Mouse (Mus musculus) bone marrow, adult 2 months (tissue): ENCODE data around the gene Maml3. TPM values are rescaled to one million over a fixed set of nuclear protein-coding genes. Genes with fewer than 3 reads are reported as not detected.
A peak's percentile ranks its signal among the peaks of the same experiment; 100 is the strongest.

ENCODE experiments used
- H3K27ac ChIP-seq: fragments of 200-500 bp; 2 replicates; pipeline ENCODE4 v1.5.1; 2012; ENCODE audit warnings: low read depth, mild to moderate bottlenecking, control low read depth, inconsistent platforms, low read length; ENCODE audit not compliant: control insufficient read depth, poor library complexity, insufficient read depth
- H3K4me1 ChIP-seq: fragments of 200-500 bp; 2 replicates; pipeline ENCODE4 v1.6.1; 2011; ENCODE audit warnings: low read length; ENCODE audit not compliant: control insufficient read depth, insufficient read depth
- H3K4me3 ChIP-seq: fragments of 200-500 bp; replicated peaks from 2 replicates; pipeline ENCODE3; 2011; ENCODE audit warnings: mild to moderate bottlenecking, low read depth, low read length, control low read depth; ENCODE audit not compliant: control insufficient read depth
- CTCF ChIP-seq: fragments of 200-500 bp; IDR thresholded peaks from 2 replicates; pipeline ENCODE4 v1.5.1; 2011; ENCODE audit warnings: low read length, control low read depth; ENCODE audit not compliant: control insufficient read depth, insufficient read depth
- POLR2A ChIP-seq: fragments of 200-500 bp; IDR thresholded peaks from 2 replicates; pipeline ENCODE4 v1.6.1; 2011; ENCODE audit warnings: low read depth, mild to moderate bottlenecking, control low read depth, low read length, borderline replicate concordance; ENCODE audit not compliant: control insufficient read depth
- WGBS: fragments of 180-500 bp; shearing (Covaris S2); methylation state at CpG from one replicate; pipeline ENCODE4 v1.1.7; 2018; 5-methylcytosine and 5-hydroxymethylcytosine counted together
- polyA plus RNA-seq: library from polyadenylated mRNA; stranded (reverse); fragments of >200 nt; gene quantifications from 2 replicates; pipeline ENCODE4 v1.2.4, GENCODE M21; 2011; ENCODE audit warnings: low replicate concordance; ENCODE audit not compliant: missing spikeins, insufficient read depth, insufficient read length

Maml3 gene
- polyA plus RNA-seq, 1 experiment = 4.9 TPM

DNA sequence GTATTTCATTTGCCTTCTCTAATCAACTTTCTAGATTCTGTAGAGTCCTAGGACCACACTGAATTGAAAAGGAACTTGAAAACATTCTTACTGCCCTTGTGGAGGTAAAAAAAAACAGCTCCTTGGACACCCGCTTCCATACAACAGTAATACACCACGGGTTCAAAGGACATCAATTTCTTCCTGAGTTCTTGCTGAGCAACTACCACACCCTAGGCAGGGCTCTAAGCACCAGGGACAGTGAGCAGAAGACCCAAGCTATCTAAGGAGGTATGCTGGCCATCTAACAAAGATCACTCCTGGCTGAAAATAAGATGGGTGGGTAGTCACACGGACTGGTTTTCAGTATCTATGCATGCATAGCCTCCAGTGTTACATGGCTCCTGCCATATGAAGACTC is 88.7 kb downstream of the Maml3 start:
- Histone ChIP-seq H3K4me1 (no peaks in the 10 kb centered on the region; the same call in 1 of the 2 replicates), H3K4me3 (no peak overlapping the region), H3K27ac (no peak overlapping the region)
- 82% methylated on average over 3 of the region's 3 CpGs for WGBS
- TF ChIP-seq POLR2A = no peak
- TF ChIP-seq CTCF = no peak

DNA sequence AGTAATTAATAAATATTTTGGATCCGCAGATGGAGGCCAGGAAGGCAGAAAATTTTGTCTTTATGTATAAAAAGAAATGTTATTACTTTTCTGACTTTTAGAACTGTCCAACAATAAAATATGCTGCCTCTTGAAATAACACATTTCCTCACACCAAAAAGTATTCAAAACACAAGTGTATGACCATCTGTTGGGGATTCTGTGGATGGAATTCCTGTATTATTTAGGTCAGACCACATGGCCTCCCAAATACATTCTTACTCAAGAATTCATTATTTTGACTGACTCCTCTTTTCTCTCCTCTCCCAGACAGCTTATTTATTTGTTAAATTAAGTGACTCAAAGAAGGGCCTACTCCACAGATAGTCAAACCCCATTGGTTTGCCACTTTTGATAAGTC is 89.3 kb downstream of the Maml3 start:
- Histone ChIP-seq H3K4me3 (no peak overlapping the region), H3K4me1 (no peaks in the 10 kb centered on the region; the same call in 1 of the 2 replicates), H3K27ac (no peak overlapping the region)
- no peak for TF ChIP-seq CTCF
- no peak for TF ChIP-seq POLR2A
- 95% methylated on average over 1 of the region's 1 CpGs for WGBS

DNA sequence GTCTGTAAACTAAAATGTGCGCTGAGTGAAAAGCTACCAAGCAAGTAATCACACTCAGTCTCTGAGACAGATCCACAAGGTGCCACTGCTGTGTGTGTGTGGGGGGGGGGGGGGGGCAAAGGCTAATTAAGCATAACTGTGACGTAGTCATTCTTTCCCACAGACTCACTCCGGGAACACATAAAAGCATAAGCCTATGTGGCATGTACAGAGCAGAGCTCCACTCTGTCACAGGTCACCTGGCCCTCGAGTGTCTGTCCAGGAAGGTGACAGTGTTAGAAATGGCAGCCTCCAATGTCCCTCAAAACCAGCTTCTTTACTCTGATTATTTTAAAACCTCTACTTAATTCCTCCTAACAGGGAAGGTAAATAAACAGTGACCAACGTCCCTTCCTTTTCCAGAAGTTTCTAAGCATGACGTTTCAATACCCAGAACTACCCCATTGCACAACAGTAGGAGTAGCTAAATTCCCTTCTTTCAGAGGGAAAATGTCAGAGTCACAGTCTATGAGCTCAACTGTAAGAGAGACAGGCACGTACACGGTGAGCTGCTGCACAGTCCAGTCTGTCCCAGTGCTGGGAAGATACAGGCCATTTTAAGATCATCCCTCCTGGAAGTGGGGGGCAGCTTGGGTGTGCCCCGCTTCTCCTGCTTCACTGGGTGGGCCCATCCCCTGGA is 93.7 kb downstream of the Maml3 start:
- Histone ChIP-seq H3K27ac (no peak overlapping the region), H3K4me3 (no peak overlapping the region), H3K4me1 (peaks cover 1% of the 10 kb centered on the region; the same call in 1 of the 2 replicates)
- TF ChIP-seq POLR2A (no peak), CTCF (no peak)
- 62% methylated on average over 9 of the region's 9 CpGs for WGBS

DNA sequence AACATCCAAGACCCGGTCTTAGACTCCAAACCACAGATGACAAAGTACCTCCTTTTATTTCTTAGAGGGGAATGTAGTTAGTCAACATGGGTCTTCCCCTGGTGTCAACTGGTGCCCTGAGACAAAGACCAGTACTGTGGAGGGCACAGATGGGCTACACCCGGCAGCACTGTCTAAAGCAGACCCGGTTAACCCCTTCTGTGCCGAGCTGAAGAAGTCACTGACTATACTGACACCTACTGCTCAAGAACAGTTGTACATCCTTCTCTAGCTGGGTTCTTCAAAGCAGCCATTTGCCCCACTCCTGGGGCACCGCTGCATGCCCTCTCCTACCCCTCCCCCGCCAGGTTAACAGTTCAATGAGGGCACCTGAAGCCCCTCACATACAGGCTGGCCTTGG is 95.6 kb downstream of the Maml3 start:
- no peak overlapping the region for H3K4me3 ChIP-seq
- peaks cover 1% of the 10 kb centered on the region for H3K4me1 ChIP-seq
- H3K27ac ChIP-seq = no peak overlapping the region
- WGBS = 32% methylated on average over 6 of the region's 6 CpGs
- no peak for TF ChIP-seq POLR2A
- TF ChIP-seq CTCF = no peak

DNA sequence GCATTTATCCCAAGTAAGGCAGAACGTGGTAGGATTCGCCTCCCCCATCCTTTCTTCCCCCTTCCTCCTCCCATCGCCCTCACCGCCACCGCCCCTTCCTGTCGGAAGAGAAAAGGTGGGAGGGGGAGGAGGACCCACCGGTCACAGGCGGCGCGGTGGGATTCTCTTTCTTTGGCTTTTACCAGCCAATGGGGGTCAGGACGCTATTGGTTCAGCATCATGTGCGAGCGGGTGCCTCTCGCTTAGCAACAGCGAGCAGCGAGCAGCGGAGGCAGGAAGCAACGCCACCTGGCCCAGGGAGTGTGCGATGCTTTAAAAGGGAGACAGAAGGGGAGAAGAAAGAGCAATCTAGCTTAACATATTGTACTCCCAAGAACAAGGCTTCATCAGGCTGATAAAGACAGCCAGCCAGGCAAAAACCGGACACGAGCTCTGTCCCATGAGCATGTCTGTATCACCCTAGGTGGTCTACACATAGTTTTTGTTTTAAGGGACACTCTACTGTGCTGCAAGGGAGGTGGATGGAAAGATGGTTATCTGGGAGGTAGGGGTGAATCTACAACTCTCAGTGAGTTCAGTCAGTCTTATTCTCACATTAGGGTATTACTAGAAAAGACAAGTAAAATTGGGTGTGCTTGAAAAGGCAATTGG is 97.1 kb downstream of the Maml3 start:
- peaks cover 1% of the 10 kb centered on the region for H3K4me1 ChIP-seq
- peak overlapping the region; percentile 43 for H3K4me3 ChIP-seq
- no peak overlapping the region for H3K27ac ChIP-seq
- WGBS = 3% methylated on average over 21 of the region's 21 CpGs
- no peak for TF ChIP-seq POLR2A
- TF ChIP-seq CTCF = no peak

DNA sequence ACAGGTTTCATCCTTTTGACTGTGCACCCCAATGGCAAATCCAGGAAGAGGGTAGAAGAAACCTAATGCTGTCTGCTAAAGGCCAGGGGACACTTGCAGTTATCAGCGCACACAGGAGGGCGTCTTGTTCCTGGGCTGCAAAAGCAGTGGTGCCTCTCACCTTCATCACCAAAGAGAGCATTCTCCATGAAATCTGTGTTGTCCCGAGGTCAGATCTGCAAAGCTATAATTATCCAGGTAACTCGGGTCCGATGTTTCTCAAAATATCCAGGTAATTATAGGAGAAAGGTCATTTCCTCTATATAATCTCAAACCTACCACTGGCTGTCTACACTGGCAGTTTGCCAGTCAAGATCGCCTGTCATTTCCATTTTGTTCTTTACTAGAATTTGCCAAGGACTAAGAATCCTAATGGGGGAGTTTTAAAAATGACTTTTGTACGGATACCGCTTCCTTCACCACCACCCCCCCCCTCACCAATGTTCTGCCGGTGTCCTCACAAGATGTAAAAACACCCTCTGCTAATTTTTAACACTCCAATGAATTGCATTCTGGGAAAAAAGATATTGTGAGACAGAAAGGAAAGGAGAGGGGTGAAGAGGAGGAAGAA is 98.0 kb downstream of the Maml3 start:
- Histone ChIP-seq H3K4me1 (peaks cover 1% of the 10 kb centered on the region), H3K27ac (no peak overlapping the region), H3K4me3 (no peak overlapping the region)
- TF ChIP-seq CTCF = no peak
- TF ChIP-seq POLR2A = no peak
- 27% methylated on average over 9 of the region's 9 CpGs for WGBS

DNA sequence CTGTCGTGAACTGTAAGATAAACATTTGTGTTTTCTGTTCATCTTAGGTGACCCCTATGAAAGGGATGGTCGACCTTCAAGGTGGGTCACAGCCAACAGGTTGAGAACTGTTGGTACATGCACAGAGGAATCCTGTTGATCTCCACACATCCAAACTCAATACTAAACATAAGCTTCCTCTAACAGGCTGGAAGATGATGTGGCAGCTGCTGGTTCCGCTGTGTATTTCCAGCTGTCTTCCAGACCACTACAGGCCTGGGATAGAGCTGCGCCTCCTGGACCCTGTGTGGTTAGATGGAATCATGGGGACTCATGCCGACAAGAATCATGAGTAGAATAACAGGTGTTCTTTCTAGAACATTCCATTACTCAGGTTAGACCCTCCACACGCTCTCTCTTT is 101.2 kb downstream of the Maml3 start:
- Histone ChIP-seq H3K4me1 (peaks cover 1% of the 10 kb centered on the region), H3K27ac (no peak overlapping the region), H3K4me3 (no peak overlapping the region)
- TF ChIP-seq POLR2A (no peak), CTCF (no peak)
- 85% methylated on average over 6 of the region's 6 CpGs for WGBS

DNA sequence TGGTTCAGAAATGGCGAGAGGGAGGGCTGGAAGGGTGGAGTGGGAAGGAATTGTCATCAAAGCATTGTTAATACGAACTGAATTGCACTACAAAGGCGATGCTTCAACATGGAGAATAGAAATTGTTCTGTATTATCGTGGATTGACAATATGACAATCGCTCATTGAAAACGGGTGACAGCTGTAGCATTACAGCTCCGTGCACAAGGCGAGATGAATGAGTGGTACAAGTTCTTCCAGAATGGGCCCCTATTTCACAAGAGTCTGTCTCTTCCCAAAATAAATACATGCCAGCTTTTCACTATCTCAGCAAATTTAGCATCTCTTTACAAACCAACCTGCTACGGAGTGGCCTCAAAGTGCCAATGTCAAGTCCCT is 103.4 kb downstream of the Maml3 start:
- WGBS = 56% methylated on average over 9 of the region's 9 CpGs
- Histone ChIP-seq H3K4me3 (no peak overlapping the region), H3K27ac (peak overlapping the region; percentile 2; the same call in 1 of the 2 replicates), H3K4me1 (no peaks in the 10 kb centered on the region; the same call in none of the 2 replicates)
- TF ChIP-seq POLR2A (no peak), CTCF (no peak)
